Mouse (Mus musculus) spleen, postnatal 14 days (tissue): ENCODE measurements around the gene Stt3b.

ENCODE experiments used
- DNase-seq, 2 experiments: peaks; one replicate each; pipeline ENCODE4 v3.0.0; 2021 to 2022; ENCODE audit warnings: low spot score in 2 of 2

Gene Stt3b

DNA sequence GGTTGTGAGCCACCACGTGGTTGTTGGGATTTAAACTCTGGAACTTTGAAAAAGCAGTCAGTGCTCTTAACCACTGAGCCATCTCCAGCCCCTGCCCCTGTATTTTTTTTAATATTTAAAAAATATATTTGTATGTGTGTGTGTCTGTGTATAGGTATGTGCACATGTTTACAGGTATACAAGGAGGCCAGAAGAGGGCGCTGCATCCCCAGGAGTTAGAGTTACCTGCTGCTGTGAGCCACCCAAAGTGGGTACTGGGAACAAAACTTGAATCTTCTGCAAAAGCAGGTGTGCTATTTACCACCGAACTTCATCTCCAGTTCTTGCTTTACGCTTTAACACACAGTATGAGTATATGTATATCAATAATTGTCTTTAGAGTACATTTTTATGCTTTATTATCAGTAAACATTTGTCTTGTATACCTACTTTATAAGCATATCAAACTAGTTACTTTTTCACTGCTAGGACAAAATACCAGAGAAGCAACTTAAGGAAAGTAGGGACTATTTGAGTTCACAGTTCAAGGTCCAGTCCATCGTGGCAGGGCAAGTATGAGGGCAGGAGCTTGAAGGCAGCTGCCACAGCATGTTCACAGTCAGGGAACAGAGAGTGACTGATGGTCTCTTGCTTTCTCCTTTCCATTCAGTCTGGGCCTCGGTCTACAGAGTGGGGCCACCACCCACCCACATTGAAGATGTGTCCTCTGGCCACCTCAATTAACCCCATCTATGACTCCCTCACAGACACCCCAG is 8.6 kb upstream of the Stt3b start:
- DNase-seq: no peak

DNA sequence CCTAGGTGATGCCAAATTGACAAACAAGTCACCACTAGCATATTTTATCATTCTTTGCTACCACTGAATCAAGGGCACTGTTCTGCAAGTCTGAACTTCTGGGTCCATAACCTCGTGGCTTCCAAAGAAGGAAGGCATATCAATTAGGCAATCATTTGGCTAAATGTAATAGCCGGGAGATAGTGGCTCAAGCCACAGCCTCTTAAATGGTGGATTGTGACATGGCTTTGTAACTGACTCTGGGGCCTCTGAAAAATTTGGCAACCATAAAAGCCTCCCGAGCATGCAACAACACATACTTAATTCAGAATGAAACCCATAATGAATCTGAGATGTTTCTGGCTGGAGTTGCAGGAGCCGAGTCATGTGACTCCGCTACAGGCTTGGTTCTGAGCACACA is 6.8 kb upstream of the Stt3b start:
- DNase-seq: no peak

DNA sequence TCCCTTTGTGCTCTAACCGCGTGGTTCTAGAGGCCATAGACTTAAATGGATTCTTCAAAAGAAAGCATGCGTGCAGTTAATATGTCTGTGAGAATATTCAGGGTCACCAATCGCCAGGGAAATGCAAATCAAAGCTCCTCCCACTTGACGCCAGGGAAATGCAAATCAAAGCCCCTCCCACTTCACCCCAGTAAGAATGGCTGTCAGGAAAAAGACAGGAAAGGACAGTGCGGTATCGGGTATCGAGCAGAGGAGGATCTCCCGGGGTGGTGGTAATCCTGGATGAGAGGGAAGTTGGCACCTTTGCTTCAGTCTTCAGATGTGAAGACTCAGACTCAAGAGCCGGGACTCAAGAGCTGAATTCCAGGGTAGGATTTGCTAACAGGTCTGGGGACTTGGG is 4.3 kb upstream of the Stt3b start:
- no peak for DNase-seq

DNA sequence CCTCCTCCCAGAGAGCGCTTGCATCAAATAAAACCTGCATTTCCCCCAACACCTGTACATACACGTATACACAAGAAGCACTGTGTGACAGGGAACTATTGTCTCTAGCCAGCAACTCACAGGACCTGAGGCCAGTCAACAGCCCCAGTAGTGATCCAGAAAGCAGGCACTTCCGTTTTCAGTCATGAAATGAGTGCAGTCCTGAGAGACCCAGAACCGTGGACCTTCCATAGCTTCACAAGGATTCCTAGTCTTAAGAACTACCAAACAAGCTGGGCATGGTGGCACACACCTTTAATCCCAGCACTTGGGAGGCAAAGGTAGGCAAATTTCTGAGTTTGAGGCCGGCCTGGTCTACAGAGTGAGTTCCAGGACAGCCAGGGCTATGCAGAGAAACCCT is 3.6 kb upstream of the Stt3b start:
- DNase-seq: no peak

DNA sequence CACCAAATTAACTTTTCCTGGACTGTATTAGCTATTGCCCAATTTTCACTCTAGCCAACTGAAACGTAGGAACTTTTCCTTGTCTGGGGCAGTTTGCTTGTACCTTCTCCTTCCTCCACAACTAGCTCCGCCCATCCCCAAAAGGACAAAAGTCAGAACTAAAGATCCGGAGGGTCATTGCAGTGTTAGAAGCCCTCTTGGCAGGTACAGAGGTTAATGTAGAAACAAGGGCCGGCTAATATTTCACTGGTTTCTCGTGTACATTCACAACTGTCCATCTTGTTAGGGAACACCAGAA is 951 bp upstream of the Stt3b start:
- no peak for DNase-seq

DNA sequence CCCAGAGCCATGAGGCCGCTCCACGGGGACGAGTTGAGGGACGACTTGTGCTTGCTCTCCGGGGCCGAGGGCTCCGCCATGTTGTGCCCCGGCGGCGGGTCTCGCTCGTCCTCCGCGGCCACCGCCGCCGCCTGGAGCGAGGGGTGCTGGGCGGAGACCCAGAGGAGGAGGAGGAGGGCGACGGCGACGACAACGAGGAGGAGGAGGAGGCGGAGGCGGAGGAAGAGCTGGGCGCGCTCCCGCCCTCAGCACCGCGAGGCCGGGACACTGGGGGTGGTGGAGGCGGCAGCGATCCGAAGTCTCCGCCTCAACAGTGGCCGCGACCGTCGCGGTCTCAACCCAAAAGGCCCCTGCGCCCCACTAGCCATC is 260 bp downstream of the Stt3b start:
- DNase-seq: no peak

DNA sequence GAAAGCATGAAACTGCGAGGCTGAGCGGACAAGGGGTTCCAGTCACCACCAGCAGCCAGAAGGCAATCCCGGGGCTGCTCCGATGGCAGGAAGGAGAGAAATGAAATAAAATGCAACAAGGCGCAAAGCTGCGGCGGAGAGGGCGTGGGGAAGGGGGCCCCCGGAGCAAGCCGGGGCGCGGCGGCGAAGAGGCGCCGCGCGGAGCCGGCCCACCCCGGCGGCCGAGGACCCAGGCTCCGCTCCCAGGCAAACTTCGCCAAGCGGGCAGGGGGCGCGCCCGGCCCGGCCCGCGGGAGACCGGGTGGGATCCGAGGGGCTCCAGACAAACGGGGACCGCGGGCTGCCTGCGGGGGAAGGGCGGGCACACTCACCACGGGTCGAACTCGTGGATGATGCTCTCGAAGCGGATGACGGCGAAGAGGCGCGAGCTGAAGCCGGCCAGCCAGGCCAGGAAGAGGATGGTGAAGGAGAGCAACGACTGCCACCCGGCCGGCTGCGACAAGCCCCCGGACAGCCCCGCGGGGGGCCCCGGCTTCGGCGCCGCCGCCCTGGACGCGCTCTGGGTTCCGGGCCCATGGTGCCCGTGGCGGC is 745 bp downstream of the Stt3b start:
- peak in 1 of 2 experiments; percentile 26 for DNase-seq

DNA sequence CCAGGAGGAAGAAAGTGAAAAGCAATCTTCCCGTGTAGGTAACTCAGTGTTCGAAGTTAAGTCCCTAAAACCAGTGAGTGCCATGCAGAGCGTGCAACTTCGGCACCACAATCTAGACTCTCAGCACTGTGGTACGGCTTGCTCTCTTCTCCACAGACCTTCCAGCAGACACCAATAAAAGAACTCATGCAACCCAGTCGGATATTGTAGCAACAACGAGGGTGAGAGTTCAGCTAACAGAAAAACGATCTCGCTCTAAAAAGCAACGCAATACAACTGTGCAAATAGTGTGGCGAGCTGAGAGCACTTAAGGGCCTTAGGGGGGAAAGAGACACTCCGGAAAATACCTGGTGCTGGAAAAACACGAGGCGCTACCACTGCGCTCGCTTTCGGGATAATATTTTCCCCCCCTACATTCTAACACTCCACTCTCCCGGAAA is 1.3 kb downstream of the Stt3b start:
- no peak for DNase-seq

DNA sequence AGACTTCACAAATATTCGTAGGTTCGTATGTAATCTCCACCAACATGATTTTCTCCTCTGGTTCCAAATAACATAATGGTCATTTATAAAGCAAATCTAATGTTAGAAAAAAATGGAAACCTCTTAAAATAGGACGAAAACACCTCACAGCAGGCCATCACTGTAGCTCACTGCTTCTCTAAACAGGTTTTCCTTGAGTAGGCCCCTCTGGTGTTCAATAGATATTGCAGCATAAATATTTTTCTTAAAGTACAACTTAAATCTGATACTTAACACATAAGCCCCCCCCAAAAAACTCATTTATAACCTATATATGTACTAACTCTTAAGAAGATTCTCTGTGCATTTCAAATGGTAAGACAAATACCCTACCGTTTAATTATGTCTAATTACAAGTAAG is 1.8 kb downstream of the Stt3b start:
- no peak for DNase-seq

DNA sequence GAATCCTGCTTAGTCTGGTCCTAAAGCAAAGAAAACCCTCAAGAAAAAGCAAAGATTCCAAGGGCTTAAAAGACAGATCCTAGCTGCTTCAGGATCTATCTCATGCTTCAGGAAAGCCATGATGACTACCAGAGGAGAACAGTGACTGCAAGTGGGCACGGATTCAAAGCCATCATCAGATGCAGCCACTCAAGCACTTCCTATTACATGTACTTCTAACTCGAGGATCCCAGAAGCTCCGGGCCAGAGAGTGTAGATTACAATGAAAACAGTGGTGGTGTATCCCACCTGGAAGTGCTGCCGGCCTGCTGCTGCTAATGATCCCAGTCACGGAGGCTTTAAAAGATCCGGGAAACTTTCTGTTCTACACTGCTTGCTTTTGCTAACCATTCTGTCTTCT is 4.0 kb downstream of the Stt3b start:
- DNase-seq: no peak

DNA sequence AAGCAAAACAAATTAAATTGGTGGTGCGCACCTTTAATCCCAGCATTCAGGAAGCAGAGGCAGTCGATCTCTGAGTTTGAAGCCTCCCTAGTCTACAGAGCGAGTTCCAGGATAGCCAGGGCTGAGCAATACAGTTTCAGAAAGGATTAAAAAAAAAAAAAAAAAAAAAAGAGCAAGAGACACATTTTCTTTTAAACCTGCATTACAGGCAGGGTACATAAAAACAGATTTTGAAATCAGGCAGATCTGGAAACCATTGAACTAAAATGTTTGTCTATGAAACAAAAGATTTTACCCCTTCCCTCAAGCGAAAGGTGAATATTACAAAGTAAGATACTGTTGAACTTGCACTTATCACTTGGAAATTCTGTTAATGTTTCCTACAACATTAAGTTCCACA is 6.1 kb downstream of the Stt3b start:
- no peak for DNase-seq

DNA sequence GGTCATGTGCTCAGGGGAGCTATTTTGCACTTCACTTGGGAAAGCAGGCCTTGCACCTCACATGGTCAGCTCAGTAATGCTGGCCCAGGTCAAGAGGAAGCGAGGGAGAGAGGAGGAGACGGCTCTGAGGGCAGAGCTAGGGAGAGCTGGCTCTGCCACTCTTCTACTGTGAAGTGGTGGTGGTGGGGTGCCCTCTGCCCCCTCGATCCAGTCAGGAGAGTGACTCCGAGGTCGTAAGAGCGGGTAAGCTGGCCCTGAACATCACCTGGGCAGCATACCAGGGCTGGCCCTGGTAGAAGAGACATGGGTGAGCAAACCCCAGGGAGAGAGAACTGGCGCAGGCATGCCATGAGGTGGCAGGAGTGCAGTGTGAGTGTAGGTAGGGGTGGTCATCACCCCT is 8.6 kb downstream of the Stt3b start:
- DNase-seq: no peak

DNA sequence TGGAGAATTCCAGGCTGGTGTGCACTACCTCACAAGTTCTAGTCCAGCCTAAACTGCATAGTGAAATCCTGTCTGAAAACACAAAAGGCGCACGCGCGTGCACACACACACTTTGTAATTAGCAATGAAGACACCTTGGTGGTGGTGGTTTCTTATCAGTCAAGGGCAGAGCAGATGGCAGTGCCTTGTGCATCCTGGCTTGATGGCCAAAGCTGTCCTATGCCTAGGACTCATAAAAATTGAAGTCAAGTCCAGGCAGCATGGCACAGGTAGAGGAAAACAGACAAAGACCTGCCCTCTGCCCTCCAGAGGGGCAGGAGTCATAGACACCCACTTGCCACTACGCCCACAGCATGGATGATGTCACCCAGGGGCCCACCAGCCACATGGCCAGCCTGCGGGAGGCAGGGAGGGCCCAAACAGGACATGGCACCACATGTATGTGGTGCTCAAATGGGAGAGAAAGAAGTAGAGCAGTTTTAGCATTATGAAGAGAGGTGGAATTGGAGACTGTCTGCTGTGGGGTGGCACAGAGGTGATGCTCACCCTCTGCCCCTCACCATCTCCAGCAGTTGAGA is 9.1 kb downstream of the Stt3b start:
- DNase-seq: no peak

DNA sequence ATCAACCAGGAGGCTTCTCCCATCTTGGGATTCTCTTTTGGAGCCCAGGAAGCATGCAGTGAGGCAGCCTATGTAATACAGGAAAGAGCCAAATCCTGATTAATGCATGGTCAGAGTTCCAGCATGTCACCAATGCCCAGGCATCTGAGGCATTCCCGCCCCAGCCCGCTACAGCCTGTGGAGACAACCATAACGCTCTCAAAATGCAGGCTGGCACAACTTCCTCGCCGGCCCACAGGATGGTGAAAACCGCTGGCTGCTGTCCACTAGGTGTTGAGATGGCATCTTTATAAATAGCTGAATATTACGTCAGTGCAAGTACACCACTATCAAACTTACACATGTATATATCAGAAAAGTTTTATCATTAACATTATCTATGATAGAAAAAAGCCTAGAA is 13.5 kb downstream of the Stt3b start:
- no peak for DNase-seq

DNA sequence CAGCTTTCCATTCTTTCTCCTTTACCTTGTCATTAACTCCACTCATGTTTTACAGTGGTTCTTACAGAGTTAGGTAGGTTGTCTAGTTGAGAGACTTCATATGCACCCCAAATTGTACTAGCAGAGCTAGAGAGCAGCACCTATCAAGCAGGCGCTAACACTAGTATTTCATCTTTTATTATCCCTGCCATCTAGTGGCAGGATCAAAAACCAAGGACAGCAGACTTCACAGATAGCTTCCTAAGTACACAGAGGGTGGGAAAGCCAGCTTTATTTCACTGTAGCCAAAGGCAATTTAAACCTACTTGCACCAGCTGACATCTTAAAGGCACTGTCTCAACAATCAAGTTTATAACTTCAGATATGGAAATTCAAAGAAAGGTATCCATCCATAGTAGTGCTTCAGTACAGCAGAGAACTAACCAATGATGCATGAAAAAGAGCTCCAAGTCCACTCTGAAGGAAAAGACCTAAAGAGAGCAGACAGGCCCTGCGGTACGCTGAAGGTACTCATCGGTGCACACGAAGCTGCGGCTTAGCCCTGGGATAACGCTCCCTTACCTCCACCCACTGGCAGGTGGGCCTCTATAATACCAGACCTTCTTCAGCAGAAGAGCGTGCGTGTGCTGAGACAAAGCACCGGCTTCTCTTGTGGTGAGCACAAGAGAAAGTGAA is 16.2 kb downstream of the Stt3b start:
- no peak for DNase-seq

DNA sequence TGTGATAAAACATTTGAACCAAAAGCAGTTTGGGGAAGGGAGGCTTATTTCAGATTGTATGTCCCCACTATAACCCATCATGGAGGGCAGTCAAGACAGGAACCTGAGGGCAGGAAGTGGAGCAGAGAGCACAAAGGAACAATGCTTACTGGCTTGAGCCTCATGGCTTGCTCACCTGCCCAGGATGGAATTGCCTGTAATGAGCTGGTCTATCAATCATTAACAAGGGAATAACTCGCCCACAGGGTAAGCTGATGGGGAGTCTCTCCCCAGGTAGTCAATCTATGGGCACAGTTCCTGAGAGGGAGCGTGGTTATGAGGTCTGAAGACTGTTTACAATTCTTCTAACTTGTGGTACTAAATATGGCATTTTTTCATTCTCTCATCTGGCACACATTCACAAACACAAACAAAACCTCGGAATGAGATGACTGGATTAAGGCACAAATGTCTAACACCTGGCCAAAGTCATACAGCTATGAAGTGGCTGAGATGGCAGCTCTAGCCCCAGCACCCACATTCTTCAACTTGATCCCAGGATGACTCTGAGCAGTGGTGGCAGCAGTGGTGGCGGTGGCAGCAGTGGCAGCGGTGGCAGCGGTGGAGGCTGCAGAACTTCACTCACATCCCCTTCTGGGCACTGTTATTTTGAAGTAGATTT is 22.3 kb downstream of the Stt3b start:
- DNase-seq: no peak

DNA sequence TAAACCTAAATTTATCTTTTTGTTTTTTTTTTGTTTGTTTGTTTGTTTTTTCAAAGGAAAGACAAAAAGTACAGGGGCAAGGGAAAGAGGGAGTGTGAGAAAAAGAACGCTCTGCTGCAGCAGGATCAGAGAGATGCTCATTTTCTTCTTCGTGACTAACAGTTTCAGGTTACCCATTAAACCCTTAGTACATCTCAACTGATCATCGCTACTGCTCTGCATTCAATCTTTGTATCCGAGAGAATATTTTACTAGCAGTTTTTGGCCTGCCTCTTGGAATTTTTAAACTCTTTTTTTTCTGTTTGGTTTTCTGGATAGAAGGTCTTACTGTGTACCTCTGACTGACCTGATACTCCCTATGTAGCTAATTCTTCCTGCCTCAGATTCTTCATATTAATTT is 25.8 kb downstream of the Stt3b start:
- DNase-seq: no peak

DNA sequence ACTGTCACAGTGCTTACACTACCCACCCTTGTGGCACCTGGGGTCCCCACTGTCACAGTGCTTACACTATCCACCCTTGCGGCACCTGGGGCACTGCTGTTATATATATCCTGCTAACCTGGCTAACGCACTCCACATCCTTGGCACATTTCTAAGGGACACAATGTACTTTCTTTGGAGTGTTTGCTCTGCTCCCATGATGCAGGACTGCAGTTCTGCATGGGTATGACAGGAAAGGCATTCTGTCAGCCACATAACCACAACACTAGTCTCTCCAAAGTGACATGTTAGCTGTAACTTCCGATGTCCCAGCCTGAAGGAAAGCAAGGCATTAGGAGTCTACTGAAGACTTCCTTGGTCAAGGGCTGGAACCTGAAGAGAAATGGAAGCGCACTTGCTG is 26.8 kb downstream of the Stt3b start:
- DNase-seq: no peak

DNA sequence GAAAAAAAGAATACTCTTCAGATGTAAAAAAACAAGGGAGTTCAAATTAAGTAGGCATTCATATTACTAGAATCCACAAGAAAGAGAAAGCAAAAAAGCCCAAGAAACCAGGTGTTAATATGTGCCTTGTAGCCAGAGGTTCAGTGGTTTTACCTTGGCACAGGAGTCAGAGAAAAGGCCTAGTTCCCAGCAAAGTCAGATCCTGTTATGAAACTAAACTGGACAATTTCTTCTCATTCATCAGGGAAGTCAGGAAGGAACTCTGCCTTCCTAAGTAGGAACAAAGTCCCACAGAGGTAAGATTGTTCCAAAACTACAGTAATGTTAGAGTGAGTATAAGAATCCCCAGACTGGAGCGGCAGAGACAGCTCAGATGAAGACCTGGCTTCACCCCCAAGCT is 31.6 kb downstream of the Stt3b start:
- DNase-seq: no peak

DNA sequence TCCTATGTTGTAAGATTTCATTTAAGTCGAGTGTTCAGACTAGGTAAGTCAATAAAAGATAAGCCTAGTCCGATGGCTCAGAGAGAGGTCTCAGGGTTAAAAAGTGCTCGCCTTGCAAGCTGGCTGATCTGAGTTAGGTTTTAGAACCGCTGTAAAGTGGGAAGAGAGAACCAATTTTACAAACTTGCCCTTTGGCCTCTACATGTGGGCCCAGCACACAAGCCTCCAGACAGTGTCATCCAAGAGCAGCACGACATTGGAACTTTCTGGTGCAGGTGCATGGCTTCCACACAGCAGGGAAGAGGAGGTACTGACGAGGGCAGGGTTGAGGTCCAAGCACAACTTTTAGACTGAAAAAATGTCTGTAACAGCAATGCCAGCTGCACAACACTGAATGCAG is 35.4 kb downstream of the Stt3b start:
- no peak for DNase-seq

DNA sequence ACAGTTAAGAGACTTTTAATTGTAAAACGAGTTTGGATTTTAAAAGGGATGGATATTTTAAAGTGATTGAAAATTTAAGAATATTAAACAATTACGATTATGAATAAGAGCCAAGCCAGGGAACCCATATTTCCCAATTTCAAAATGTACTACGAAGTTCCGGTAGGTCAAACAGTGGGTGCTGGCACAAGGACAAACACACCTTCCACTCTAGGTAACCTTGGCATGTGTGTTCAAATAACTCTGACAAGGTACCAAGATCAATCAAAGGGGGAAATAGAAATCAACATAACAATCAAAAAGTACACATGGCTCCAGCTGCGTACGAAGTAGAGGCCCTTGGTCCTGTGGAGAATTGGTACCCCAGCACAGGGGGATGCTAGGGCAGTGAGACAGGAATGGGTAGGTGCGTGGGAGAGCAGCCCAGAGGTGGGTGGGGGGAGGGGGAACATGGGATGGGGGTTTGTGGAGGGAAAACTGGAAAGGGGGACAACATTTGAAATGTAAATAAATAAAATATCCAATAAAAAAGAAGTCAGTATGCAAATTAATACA is 37.0 kb downstream of the Stt3b start:
- no peak for DNase-seq

DNA sequence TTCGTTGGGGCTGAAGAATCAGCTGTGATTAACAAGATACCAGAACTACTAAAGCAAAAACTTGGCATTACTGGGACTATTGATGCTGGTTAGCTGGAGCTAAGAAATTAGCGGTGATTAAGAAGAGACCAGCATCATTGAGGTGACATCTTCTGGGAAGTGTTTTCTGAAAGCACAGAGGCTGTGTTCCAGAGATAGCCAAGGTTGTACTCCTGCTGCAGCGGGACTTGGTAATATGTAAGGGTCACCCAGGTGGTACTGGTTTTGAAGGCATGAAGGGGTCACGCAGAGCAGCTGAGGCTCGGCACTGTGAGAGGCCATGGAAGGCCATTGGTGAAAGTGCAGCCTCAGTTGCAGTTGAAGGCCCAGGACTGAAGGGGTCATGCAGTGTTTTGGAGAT is 37.8 kb downstream of the Stt3b start:
- DNase-seq: peak; percentile 13 to 35
